Mouse (Mus musculus) cerebellum, adult (tissue): ENCODE measurements around the gene Coq9.
"Not testable (repeated sequence)": the region's sequence is repeated elsewhere in the genome, so short reads cannot be mapped to it uniquely, and the experiment has no call there.

ENCODE experiments used
- ATAC-seq: cut with Nextera tagmentation; 2 replicates; pipeline ENCODE4 v1.9.2; 2017; ENCODE audit warnings: mild to moderate bottlenecking, moderate library complexity, mixed read lengths; ENCODE audit not compliant: insufficient number of reproducible peaks, low FRiP score, low TSS enrichment

The Coq9 gene

GRCm38 (mm10) chr8:94820553-94820952, 17.6 kb upstream of the Coq9 start:
- no peak for ATAC-seq

GRCm38 (mm10) chr8:94821381-94821780, 16.7 kb upstream of the Coq9 start:
- no peak for ATAC-seq

GRCm38 (mm10) chr8:94822637-94823560, 15.2 kb upstream of the Coq9 start:
- peak; percentile 60 for ATAC-seq

- ATAC-seq = no peak
Measured at GRCm38 (mm10) chr8:94825170-94825569, 13.0 kb upstream of the Coq9 start.

- no peak for ATAC-seq
Measured at GRCm38 (mm10) chr8:94826210-94826609, 11.9 kb upstream of the Coq9 start.

- no peak for ATAC-seq
Measured at GRCm38 (mm10) chr8:94828284-94828683, 9.8 kb upstream of the Coq9 start.

GRCm38 (mm10) chr8:94833901-94834405, 4.2 kb upstream of the Coq9 start:
- ATAC-seq = not testable (repeated sequence)

GRCm38 (mm10) chr8:94835751-94836150, 2.4 kb upstream of the Coq9 start:
- not testable (repeated sequence) for ATAC-seq

GRCm38 (mm10) chr8:94836456-94837240, 1.5 kb upstream of the Coq9 start:
- no peak for ATAC-seq

- ATAC-seq = peak; percentile 64
Measured at GRCm38 (mm10) chr8:94838600-94838999, 479 bp downstream of the Coq9 start.

- ATAC-seq = no peak
Measured at GRCm38 (mm10) chr8:94841183-94841582, 3.1 kb downstream of the Coq9 start.

GRCm38 (mm10) chr8:94850049-94850448, 11.9 kb downstream of the Coq9 start:
- no peak for ATAC-seq

GRCm38 (mm10) chr8:94854761-94855160, 16.6 kb downstream of the Coq9 start:
- ATAC-seq = not testable (repeated sequence)

GRCm38 (mm10) chr8:94857011-94857345, 18.9 kb downstream of the Coq9 start:
- peak; percentile 60 for ATAC-seq

- peak; percentile 78 for ATAC-seq
Measured at GRCm38 (mm10) chr8:94857346-94858173, 19.4 kb downstream of the Coq9 start, which contains the start of gene Polr2c. Gene Polr2c, plus strand, starts transcription at chr8:94857450.

GRCm38 (mm10) chr8:94861352-94861910, 23.3 kb downstream of the Coq9 start:
- no peak for ATAC-seq

GRCm38 (mm10) chr8:94862487-94863220, 24.5 kb downstream of the Coq9 start:
- no peak for ATAC-seq

GRCm38 (mm10) chr8:94863897-94864673, 26.0 kb downstream of the Coq9 start:
- ATAC-seq = no peak
